Mouse (Mus musculus) cerebellum, adult 9-10 months (tissue): ENCODE measurements around the gene Bpifc.

Experiments
- DNase-seq: peaks from one replicate; pipeline ENCODE4 v3.0.0; 2022

Gene Bpifc

DNA sequence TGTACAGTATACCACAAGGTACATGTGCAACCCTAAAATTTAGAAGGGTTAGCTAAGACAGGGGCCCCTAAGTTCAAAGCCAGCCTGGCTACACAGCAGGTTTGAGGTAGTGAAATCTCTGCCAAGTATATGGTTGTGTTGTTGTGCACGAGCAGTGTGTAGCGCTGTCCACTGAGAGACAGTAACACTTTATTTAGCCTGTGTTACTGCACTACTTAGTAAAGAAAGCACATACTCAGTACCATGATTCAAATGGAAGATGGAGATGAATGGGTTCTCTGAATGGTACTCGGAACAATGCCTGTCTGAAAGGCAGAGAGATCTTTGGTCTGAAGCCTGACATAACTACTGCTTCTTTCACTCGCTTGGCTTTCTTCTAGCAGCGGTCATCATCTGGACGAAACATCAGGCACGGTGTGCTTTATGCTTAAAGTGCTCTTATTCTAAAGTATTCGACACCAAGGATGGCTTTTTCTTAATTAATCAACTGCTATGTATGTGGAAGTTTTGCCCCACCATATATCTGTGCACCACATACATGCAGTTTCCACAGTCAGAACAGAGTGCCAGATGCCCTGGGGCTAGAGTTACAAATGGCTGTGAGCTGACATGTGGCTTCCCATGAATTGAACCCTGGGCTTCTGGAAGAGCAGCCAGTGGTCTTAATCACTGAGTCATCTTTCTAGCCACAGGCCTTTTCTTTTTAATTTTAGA is 63.1 kb downstream of the Bpifc start:
- no peak for DNase-seq

DNA sequence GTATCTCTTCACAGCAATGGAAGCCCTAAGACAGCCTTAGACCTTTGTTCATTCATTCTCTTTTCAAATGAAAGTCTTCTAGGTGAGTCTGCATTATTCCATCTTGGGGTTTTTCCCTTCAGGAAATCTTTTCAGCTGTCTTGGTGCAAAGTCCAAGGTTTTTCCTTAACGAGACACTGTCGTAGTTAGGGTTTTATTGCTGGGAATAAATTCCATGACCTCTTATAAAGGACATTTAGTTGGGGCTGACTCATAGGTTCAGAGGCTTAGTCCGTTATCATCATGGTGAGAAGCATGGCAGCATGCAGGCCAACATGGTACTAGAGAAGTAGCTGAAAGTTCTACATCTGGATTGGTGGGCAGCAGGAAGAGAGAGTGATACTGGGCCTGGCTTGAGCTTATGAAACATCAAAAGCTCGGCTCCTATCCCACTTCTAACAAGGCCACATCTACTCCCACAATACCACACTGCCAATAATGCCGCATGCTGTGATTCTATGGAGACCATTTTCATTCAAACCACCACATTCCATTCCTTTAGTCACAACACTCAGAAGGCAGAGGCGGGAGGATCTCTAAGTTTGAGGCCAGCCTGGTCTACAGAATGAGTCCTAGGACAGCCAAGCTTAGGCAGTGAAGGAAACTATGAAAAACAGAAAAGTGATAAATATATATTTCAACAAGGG is 75.3 kb downstream of the Bpifc start:
- no peak for DNase-seq

DNA sequence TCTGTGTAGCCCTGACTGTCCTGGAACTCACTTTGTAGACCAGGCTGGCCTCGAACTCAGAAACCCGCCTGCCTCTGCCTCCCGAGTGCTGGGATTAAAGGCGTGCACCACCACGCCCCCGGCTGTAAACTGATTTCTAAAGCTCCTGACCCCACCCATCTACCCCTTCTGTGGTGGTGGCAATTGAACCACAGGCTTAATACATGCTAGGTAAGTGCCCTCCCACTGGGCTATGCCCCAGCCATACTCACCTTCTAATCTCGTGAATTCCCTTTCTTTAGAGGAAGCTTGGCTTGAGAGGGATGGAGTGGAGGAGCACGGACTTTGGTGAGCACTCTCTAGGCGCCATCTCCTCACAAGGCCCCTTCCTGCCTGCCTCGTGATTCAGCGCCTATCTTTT is 81.7 kb downstream of the Bpifc start:
- DNase-seq, result no peak

DNA sequence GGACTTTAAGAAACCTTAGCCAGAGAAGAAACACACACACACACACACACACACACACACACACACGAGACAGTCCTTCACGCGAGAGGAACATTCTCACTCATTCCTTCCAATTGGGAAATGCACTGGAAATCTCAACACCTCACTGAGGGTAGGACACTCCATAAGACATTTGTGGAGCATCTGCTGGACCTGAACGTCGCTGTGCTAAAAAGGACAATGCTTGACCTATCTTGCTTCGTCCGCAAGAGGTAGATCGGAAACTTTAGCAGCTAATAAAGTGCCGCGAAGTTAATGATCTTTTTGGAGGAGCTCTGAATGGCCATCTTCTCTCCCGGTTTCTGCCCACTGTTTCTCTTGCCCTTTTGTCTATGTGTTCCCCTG is 82.5 kb downstream of the Bpifc start:
- DNase-seq, result peak; percentile 29

- peak; percentile 87 for DNase-seq
These were observed 83.0 kb downstream of the Bpifc start for GRCm38 (mm10) chr10:85928499-85929207.

GRCm38 (mm10) chr10:85927676-85928445 is 83.8 kb downstream of the Bpifc start, which contains the start of gene Ascl4:
Ascl4 (plus strand) TSS chr10:85927681.
- peak; percentile 40 for DNase-seq

DNA sequence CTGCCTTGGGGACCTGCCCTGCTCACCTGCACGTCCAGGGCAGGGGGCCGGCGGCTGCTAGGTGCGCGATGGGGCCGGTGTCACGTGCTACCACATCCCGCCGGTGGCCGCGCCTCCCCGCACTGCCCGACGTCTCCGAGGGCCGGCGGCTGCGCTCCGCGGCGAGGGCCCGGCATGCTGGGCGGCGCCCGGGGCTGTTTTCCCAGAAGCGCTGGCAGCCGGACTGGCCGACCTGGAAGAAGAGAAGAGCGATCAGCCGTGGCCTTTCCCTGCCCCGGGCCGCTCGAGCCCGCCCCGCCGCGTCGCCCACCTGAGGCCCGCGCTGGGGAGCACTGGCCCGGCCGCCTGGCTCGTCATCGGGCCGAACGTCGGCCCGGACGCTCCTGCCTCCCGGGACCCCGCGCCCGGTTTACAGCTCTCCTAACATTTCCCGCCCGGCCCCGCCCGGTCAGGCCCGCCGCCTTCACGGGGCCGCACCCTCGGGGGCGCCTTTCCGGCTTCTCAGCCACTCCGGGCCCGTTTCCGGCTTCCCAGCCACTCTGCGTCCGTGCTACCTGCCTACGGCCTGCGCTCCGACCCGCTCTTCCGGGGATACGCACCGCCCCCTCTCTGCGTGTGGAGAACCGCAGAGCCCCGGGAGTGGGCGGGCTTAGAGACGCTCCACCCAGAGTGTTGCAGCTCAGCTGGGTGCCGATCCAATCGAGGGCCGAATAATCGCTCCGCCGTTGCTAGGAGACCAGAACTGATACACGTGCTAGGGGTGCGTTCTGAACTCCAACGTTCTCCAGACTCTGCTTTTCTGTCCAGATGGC is 95.0 kb downstream of the Bpifc start, which contains the start of gene Prdm4:
TSS of gene Prdm4 (minus strand) at position 645 of the 812 bp plus-strand sequence.
- peak; percentile 96 for DNase-seq
